Mouse (Mus musculus) intestine, postnatal 0 days (tissue): ENCODE measurements around the gene Ccdc28b. TPM values are rescaled to one million over a fixed set of nuclear protein-coding genes. Genes with fewer than 3 reads are reported as not detected.
A peak's percentile ranks its signal among the peaks of the same experiment; 100 is the strongest.

Source experiments
- ATAC-seq: fragments of 200-750 bp; cut with Nextera tagmentation; 2 replicates; pipeline ENCODE4 v1.8.0; 2017; ENCODE audit warnings: mild to moderate bottlenecking, moderate TSS enrichment, moderate library complexity
- H3K27ac ChIP-seq: fragments of 300-500 bp; sonication (generic); 2 replicates; pipeline ENCODE4 v1.5.1; 2014; ENCODE audit warnings: mild to moderate bottlenecking, low read depth, low read length, moderate library complexity
- H3K27me3 ChIP-seq: fragments of 300-500 bp; sonication (generic); replicated peaks from 2 replicates; pipeline ENCODE4 v1.6.1; 2014; ENCODE audit warnings: low read length, mixed read lengths; ENCODE audit not compliant: control insufficient read depth, insufficient read depth
- H3K36me3 ChIP-seq: fragments of 300-500 bp; sonication (generic); 2 replicates; pipeline ENCODE4 v1.6.1; 2014; ENCODE audit warnings: mild to moderate bottlenecking, moderate library complexity; ENCODE audit not compliant: control insufficient read depth, insufficient read depth
- H3K4me1 ChIP-seq: fragments of 300-500 bp; sonication (generic); replicated peaks from 2 replicates; pipeline ENCODE4 v1.6.1; 2014; ENCODE audit warnings: antibody characterized with exemption, low read length, mixed read lengths; ENCODE audit not compliant: control insufficient read depth, insufficient read depth
- H3K4me2 ChIP-seq: fragments of 300-500 bp; sonication (generic); replicated peaks from 2 replicates; pipeline ENCODE4 v1.6.1; 2014; ENCODE audit warnings: low read depth, mild to moderate bottlenecking, moderate library complexity
- H3K4me3 ChIP-seq: fragments of 300-500 bp; sonication (generic); 2 replicates; pipeline ENCODE4 v1.5.1; 2014; ENCODE audit warnings: low read depth, low read length
- H3K9ac ChIP-seq: fragments of 300-500 bp; sonication (generic); 2 replicates; pipeline ENCODE4 v1.6.1; 2014; ENCODE audit warnings: mild to moderate bottlenecking, low read depth, low read length
- H3K9me3 ChIP-seq: fragments of 300-500 bp; sonication (generic); 2 replicates; pipeline ENCODE4 v1.6.1; 2016; ENCODE audit warnings: mixed run types; ENCODE audit not compliant: control insufficient read depth
- CTCF ChIP-seq: sonication (generic); IDR thresholded peaks from 2 replicates; pipeline ENCODE4 v1.5.1; 2016; ENCODE audit warnings: low read depth, mild to moderate bottlenecking, control low read depth, antibody characterized with exemption, moderate library complexity
- WGBS: fragments of 180-500 bp; shearing (Covaris S2); extraction: QIAGEN DNeasy Blood & Tissue Kit; methylation state at CpG from one replicate; pipeline ENCODE4 v1.1.7; 2014; 5-methylcytosine and 5-hydroxymethylcytosine counted together
- polyA plus RNA-seq: library from polyadenylated mRNA; unstranded; fragments of >200 nt; fragmentation: Nextera tagmentation; extraction: Ambion mirVana; gene quantifications from 2 replicates; pipeline ENCODE4 v1.2.1, GENCODE M21; 2015

Gene Ccdc28b
- polyA plus RNA-seq, result 29.6 and 32.0 TPM in 2 replicates

DNA sequence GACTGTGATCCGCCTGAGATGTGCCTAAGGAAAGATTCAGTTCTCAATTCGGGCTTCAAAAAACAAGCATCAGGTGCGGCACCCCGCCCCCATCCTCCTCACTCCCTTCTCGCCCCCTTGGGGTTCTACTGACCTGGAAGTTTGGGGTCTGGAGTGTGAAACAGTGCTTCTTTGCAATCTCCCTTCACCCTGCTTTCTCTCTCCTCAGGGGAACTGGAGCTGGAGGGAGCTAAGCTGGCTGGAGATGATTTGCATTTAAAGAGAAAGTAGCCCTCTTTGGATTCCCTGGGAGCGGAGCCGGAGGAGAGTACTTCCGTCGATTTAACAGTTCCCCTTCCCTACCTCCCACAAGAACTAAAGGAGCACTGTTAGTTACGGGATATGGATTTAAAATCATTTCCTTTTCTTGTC lies at the start of gene Ccdc28b:
TSS of gene Ccdc28b (minus strand) at position 267 of the 411 bp plus-strand sequence.
- Histone ChIP-seq H3K27ac (peak within 1 kb of the TSS; percentile 86), H3K9ac (peak within 1 kb of the TSS; percentile 67), H3K4me2 (peak within 1 kb of the TSS; percentile 86), H3K4me1 (peaks cover 12% of the 10 kb centered on the region; the same call in 1 of the 2 replicates), H3K27me3 (no peaks in the 10 kb centered on the region), H3K36me3 (peaks cover 22% of the 10 kb centered on the region), H3K9me3 (no peaks in the 10 kb centered on the region), H3K4me3 (peak within 1 kb of the TSS; percentile 64)
- no peak for ATAC-seq
- no peak for TF ChIP-seq CTCF
- 0% methylated on average over 10 of the region's 10 CpGs for whole genome bisulfite sequencing

DNA sequence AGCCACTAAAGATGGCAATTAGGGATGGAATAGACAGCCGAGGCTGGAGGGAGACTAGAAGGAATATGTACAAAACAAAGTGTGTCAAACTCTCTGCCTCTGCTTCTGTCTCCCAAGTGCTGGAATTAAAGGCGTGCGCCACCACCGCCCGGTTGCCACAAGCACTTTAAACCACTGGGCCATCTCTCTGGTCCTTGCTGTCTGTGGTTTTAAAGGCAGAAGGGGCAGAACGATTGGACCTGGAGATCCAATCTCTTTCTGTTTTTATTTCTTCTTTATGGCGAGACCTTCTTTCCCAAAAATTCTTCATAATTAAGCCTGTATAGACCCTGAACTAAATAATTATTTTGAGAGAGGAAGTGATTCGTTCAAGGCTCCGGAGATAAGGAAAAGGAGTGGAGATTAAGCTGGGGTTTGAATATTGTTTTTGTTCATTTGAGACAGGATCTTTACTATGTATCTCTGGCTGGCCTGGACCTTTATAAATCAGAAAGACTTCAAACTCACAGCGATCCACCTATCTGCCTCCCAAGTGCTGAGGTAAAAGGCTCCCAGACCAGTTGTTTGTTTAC lies 49.2 kb upstream of the Ccdc28b start:
- no peak for TF ChIP-seq CTCF
- H3K4me1 ChIP-seq, result 0 out of 2 replicates have a peak, but pooled peaks cover 5% of the 10 kb centered on the region
- peak overlapping the region; percentile 89 for H3K4me3 ChIP-seq
- H3K9me3 ChIP-seq, result no peaks in the 10 kb centered on the region
- peak overlapping the region; percentile 88 for H3K9ac ChIP-seq
- H3K27me3 ChIP-seq, result no peaks in the 10 kb centered on the region
- peak overlapping the region; percentile 81 for H3K4me2 ChIP-seq
- ATAC-seq, result no peak
- peaks cover 15% of the 10 kb centered on the region; the same call in 1 of the 2 replicates for H3K36me3 ChIP-seq
- H3K27ac ChIP-seq, result peak overlapping the region; percentile 87; the same call in 1 of the 2 replicates
- 1% methylated on average over 10 of the region's 10 CpGs for WGBS

DNA sequence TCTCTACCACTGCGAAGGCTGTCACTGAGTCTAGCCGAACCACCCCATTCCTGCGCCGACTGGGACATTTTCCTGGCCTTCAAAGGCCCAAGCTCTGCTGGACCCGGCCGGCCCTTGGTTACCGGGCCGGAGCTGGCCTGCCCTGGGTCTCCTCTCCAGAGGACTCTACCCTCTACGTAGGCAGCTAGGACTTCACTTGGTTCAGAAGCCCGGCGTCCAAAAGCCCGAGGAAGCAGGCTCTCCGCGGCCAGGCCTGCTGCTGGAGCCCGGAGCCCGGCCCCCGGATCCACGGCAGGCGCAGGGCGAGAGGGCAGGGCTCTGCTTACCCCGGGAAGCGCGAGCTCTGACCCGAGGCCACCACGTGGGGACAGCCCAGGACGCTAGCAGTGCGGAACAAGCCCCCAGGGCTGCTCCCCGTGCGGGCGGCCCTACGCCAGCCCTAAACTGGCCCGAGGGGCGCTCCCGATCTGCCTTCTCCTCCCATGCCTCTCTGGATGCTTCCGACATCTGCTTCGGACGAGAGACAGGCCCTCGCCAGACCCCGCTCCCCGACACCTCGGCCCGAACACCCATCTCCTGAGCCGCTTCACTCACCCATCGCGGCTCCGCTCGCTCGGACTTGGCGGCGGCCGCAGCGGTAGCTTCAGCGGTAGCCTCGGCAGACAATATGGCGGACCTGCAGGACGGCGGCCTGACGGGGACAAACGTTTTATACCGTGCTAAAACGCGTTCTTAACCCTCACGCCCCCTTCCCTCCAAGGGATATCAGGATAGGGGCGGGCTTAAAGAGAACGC lies 48.5 kb upstream of the Ccdc28b start, which contains the start of gene Kpna6:
TSS of gene Kpna6 (minus strand) at position 685 of the 795 bp plus-strand sequence.
- no peaks in the 10 kb centered on the region for H3K27me3 ChIP-seq
- H3K4me3 ChIP-seq, result peak within 1 kb of the TSS; percentile 89
- H3K27ac ChIP-seq, result peak within 1 kb of the TSS; percentile 87
- peak; percentile 90 for ATAC-seq
- H3K4me1 ChIP-seq, result 0 out of 2 replicates have a peak, but pooled peaks cover 5% of the 10 kb centered on the region
- H3K9me3 ChIP-seq, result no peaks in the 10 kb centered on the region
- 0 out of 2 replicates have a peak, but pooled peaks have one; percentile 18 for TF ChIP-seq CTCF
- under 1% methylated on average over 65 of the region's 65 CpGs for WGBS
- peak within 1 kb of the TSS; percentile 88 for H3K9ac ChIP-seq
- H3K4me2 ChIP-seq, result peak within 1 kb of the TSS; percentile 81
- peaks cover 11% of the 10 kb centered on the region; the same call in 1 of the 2 replicates for H3K36me3 ChIP-seq

DNA sequence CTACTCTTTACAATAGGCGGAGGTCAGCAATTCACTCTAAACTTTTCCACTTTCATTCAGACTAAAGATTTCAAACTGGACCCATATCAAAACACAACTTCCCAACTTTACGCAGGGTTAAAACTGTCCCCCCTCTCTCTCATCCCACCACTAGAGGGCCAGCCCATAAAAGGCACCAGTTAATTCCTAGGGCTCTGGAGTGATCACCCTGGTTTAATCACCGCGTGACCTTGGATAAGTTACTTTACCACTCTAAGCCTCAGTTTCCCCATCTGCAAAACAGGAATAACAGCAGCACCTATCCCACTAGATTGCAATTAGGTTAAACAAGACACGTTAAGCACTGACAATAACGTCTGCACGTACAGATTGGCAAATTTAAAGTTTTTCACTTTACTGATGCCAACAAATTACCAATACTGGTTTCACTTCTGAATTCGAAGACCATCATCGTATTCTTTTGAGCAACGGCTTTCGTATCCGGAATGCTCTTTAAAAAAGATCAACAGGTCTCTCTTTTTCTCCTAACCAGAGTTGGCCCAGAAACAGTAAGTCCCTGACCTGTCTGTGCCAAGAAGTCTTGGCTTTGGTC lies 47.8 kb upstream of the Ccdc28b start:
- peak overlapping the region; percentile 88 for H3K9ac ChIP-seq
- WGBS, result 6% methylated on average over 12 of the region's 12 CpGs
- peak; percentile 85 for TF ChIP-seq CTCF
- 0 out of 2 replicates have a peak, but pooled peaks have one; percentile 25 for ATAC-seq
- peaks cover 7% of the 10 kb centered on the region; the same call in 1 of the 2 replicates for H3K36me3 ChIP-seq
- H3K4me1 ChIP-seq, result 0 out of 2 replicates have a peak, but pooled peaks cover 5% of the 10 kb centered on the region
- no peaks in the 10 kb centered on the region for H3K27me3 ChIP-seq
- peak overlapping the region; percentile 81 for H3K4me2 ChIP-seq
- H3K9me3 ChIP-seq, result no peaks in the 10 kb centered on the region
- peak overlapping the region; percentile 87 for H3K27ac ChIP-seq
- H3K4me3 ChIP-seq, result peak overlapping the region; percentile 89

DNA sequence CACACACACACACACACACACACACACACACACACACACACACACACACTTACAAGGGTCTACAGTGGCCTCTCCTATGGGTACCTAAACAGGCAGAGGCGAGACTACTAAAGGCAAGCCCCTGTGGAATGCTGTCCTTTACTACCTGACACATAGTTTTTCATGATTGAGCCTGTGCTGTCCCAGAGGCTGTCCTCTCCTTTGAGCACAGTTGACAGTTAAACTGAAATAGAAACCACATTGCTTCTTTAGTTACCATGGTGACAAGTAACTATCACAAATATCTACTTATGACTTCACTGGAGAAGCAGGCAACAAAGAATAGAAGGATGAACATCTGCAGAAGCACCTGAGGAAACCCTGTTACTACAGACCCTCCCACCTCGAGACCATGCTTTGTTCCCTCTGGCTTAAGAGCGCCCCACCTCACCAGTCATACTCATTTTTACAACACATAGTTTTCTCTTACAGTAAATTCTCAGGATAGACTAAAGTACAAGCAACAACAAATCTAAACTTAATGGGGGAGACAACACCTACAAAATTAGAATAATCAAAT lies 38.6 kb upstream of the Ccdc28b start:
- H3K4me3 ChIP-seq, result no peak overlapping the region
- H3K4me2 ChIP-seq, result no peak overlapping the region
- H3K4me1 ChIP-seq, result no peaks in the 10 kb centered on the region
- no peak for TF ChIP-seq CTCF
- H3K36me3 ChIP-seq, result peaks cover 36% of the 10 kb centered on the region
- ATAC-seq, result no peak
- H3K9ac ChIP-seq, result no peak overlapping the region
- no peak overlapping the region for H3K27ac ChIP-seq
- 64% methylated on average over 3 of the region's 3 CpGs for WGBS
- no peaks in the 10 kb centered on the region for H3K9me3 ChIP-seq
- no peaks in the 10 kb centered on the region for H3K27me3 ChIP-seq
